Mouse (Mus musculus) E14TG2a.4 (cell line): Measurements from ENCODE around the gene Fstl4.

Experiments
- CTCF ChIP-seq: conservative IDR thresholded peaks from 2 replicates; pipeline ENCODE4 v1.5.1; 2014; ENCODE audit warnings: low read length
- NANOG ChIP-seq: IDR thresholded peaks from 2 replicates; pipeline ENCODE4 v1.6.1; 2014; ENCODE audit warnings: borderline replicate concordance, low read length, mixed read lengths

- TF ChIP-seq CTCF, result no peak
- TF ChIP-seq NANOG, result no peak
These were observed 29.9 kb downstream of the Fstl4 start for GRCm38 (mm10) chr11:52794331-52794730.
